Mouse (Mus musculus) frontal cortex, postnatal 25 days (tissue): ENCODE results near the gene Sytl3.
"Not testable (repeated sequence)": the region's sequence is repeated elsewhere in the genome, so short reads cannot be mapped to it uniquely, and the experiment has no call there.

Experiments used
- DNase-seq, 2 experiments: peaks; one replicate each; pipeline ENCODE4 v3.0.0; 2022; ENCODE audit warnings: low spot score in 2 of 2

Sytl3 gene

DNA sequence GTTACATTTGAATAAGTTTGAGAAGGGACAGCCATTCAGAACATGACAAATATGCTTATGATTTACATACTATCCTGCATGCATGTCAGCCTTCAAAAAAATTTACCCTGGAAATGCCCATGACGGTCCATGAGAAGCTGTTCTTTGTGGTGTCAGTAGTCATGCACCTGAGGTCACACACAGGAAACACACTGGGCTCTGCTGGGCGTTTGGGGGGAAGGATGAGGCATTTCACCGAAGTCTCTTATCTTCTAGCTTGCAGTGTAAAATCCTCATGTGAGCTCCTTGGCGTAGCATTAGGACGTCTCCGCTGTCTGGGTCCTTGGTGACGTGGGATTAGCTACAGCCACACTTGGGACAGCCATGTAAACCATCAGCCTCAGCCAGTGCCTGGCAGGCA lies at the start of gene Sytl3:
Gene Sytl3 (plus strand): TSS at position 293 of the 400 bp plus-strand sequence.
- not testable (repeated sequence) for DNase-seq

DNA sequence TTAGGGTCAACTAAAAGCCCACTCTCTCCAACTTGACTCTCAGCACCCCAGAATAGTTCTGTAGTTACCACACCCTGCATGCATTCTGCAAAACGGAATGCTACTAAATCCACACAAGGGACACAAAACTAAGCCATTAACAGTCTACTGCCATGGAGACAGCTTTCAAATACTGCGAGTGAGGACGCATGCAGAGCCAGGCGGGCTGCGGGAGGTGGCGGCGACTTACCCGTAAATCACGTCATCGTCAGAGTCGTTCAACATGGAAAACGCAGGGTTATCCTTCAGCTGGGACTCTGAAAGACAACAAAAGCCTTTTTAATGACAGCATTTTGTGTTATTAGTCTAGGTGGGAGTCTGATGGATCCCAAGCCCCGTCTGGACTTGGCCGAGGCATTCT lies 45.4 kb upstream of the Sytl3 start:
- DNase-seq, result not testable (repeated sequence)

- DNase-seq, result not testable (repeated sequence)
Observed at GRCm38 (mm10) chr17:6614316-6614715, 44.6 kb upstream of the Sytl3 start.

DNA sequence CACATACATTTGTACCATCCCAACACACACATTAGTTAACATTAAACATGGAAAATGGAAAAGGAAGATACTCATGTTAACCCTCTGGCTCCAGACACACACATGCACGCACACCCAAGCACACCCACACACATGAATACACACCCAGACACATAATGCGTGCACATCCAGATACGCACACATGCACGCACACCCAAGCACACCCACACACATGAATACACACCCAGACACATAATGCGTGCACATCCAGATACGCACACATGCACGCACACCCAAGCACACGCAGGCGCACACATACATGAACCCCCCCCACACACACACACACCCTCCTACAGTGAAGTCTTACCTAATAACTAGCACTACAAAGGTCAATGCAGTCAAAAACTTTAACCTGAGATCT lies 42.2 kb upstream of the Sytl3 start:
- not testable (repeated sequence) for DNase-seq

DNA sequence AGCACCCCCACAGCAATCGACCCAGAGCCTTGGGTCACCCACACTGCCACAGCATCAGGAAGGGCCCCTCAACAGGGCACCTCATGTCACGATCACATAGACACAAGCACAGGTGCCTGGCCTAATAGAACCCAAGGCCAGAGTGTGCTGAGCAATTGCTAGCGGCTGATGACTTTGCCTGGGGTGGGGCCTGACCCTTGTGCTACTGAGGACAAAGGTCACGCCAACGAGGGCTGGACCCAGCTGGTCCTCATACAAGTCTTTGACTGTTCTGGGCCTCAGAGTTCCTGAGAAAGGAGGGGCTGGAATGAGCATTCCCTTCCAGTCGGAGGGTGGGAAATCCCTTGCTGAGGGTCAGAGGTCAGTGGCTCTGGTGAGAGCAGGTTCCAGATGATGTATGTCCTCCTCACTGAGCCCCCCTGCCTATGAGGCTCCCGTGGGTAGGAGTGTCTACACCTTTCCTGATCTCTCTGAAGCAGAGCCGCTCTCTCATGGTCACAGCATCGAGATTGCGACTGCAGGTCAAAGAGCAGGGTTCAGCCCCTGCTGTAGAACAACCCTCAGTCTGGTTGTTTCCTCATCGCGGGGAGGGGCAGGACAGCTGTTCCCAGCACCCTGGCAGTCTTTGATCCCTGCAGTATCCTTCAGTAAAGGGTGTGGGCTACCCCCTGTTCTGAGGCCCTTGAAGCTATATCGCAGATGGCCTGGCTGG lies 41.0 kb upstream of the Sytl3 start:
- not testable (repeated sequence) for DNase-seq

DNA sequence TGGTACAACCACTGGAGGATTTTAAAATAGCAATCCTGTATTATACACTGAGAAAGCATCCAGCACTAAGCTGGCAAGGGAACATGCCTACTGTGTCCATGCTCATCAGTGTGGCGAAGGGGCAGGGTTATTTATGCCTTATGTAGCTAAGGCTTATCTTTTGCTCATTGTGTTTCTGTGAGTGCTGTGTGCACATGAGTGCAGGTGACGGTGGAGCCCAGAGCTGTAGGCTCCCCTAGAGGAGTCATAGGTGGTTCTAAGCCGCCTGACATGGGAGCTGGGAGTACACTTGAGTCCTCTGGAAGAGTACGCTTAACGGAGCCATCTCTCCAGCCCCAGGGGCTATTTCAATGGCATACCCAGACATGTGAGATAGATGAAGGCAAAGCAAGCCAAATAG lies 39.6 kb upstream of the Sytl3 start:
- not testable (repeated sequence) for DNase-seq

- DNase-seq, result not testable (repeated sequence)
Observed at GRCm38 (mm10) chr17:6620035-6620434, 38.9 kb upstream of the Sytl3 start.

- not testable (repeated sequence) for DNase-seq
Observed at GRCm38 (mm10) chr17:6620730-6621451, 38.0 kb upstream of the Sytl3 start.

- DNase-seq, result not testable (repeated sequence)
Observed at GRCm38 (mm10) chr17:6621976-6622375, 36.9 kb upstream of the Sytl3 start.

GRCm38 (mm10) chr17:6624926-6625558 lies 33.9 kb upstream of the Sytl3 start:
- DNase-seq, result not testable (repeated sequence)

- not testable (repeated sequence) for DNase-seq
Observed at GRCm38 (mm10) chr17:6630398-6630797, 28.5 kb upstream of the Sytl3 start.

- DNase-seq, result not testable (repeated sequence)
Observed at GRCm38 (mm10) chr17:6632850-6633249, 26.0 kb upstream of the Sytl3 start.

GRCm38 (mm10) chr17:6635781-6636180 lies 23.1 kb upstream of the Sytl3 start:
- DNase-seq, result not testable (repeated sequence)

- no peak for DNase-seq
Observed at GRCm38 (mm10) chr17:6636861-6637260, 22.0 kb upstream of the Sytl3 start.

DNA sequence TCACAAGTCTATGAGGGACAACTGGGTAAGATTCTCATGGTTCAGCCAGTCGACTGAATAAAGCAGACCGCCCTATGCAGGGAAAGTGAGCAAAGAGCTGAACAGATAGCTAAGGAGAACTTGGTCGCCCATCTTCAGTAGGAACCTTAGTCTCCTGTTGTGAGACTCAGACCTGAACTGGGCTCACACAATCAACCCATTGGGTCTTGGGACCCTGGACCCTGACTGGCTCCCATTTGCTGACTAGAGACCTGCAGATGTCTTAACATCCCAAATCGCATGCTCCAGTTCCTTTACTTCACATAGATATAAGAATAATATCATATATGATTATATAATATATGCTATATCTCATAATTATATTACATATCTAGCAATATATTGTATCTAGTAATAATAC lies 21.5 kb upstream of the Sytl3 start:
- DNase-seq, result not testable (repeated sequence)

GRCm38 (mm10) chr17:6638444-6638843 lies 20.4 kb upstream of the Sytl3 start:
- not testable (repeated sequence) for DNase-seq

DNA sequence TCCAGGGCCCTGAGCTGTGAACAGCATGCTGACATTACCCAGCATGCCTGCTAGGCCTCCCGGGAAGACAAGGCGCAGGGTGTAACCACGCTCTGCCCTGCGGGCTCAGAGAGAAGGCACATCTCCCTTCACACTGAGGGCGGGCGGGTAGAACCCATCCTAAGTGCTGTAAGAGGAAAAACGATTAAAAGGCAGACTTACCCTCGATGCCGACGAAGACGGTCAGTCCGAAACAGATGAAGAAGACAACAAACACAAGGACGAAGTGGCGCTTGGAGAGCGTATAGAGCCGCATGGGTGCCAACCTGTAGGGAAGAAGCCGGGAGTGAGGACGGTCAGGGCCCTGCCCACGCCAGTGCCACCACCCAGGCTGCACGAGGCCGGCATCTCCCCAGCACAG lies 19.4 kb upstream of the Sytl3 start:
- DNase-seq, result not testable (repeated sequence)

GRCm38 (mm10) chr17:6640044-6640637 lies 18.8 kb upstream of the Sytl3 start:
- DNase-seq, result not testable (repeated sequence)

GRCm38 (mm10) chr17:6640771-6641429 lies 18.0 kb upstream of the Sytl3 start:
- not testable (repeated sequence) for DNase-seq

GRCm38 (mm10) chr17:6644210-6644609 lies 14.7 kb upstream of the Sytl3 start:
- not testable (repeated sequence) for DNase-seq

DNA sequence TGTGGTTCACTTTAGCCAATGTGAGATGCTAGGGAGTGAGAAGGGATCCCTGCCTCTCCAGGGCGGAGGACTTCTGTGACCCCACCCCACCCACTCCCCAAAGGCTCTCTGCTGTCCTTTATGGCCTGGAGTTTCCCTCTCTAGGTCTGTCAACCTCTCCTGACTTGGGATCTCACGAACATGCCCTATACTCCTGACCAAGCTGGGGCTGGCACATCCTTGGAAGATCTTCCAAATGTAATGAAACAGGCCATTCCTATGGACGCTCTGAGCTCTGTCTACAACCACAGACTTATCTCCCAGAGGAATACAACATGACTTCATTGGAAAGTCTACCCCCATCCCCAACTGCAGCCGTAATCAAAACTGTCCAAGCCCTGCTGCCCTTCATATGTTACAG lies 14.2 kb upstream of the Sytl3 start:
- DNase-seq, result not testable (repeated sequence)
